Mouse (Mus musculus): ENCODE data around the gene Nt5c3.
"Not testable (repeated sequence)": the region's sequence is repeated elsewhere in the genome, so short reads cannot be mapped to it uniquely, and the experiment has no call there.

Nt5c3 gene

DNA sequence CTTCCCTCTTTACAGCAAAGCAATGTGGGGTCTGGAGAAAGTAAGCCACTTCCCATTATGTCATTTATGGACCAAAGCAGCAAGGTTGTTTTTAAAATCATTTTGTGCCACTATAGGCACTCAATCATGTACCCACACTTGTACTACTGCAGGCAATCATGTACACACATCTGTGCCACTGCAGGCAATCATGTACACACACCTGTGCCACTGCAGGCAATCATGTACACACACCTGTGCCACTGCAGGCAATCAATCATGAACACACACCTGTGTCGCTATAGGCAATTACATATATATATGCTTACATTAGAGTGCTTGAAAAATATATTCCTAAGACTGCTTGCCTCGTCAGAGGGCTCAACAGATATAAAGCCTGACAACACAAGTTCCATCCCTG lies 18.8 kb downstream of the Nt5c3 start:
- in situ Hi-C loops (cut with MboI, MseI), result loop anchor here (10.0 kb wide), 1 partner anchor 100 kb away; no protein-coding TSS in a partner anchor

DNA sequence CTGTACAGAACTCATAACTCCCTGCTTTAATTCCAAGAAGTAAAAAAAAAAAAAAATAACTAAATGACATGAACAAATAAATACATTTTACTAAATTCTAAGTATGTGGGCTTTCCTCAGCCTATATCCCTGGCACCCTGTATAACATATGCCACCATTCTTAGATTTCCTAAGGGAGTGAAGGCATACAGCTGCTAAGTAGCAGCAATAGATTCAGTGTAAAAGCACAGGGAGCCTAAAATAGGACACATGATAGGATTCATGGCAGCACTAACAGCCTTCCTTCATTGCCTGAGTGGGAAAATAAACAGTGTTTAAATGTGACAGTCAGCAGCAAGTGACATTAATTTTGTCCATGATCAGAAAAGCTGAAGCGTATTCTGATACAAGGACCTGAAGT lies 19.4 kb downstream of the Nt5c3 start:
- in situ Hi-C loops (cut with MboI, MseI), result loop anchor here (10.0 kb wide), 1 partner anchor 100 kb away; no protein-coding TSS in a partner anchor

DNA sequence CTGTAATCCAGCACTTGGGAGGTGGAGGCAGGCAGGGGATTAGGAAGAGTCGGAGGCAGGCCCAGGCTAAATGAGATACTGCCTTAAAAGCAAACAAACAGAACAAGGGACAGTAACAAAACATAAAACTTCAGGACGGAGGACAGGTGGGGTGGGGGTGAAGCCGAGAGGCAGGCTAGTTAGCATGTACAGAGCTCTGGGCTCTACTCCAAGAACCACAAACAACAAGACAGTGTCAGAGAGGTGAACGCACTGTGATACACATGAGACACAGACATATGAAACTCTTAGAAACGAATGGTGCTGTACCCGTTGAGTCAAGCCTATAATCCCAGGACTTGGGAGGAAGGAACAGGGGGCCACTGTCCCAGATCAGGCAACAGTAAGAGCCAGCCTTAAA lies 19.9 kb downstream of the Nt5c3 start:
- in situ Hi-C loops (cut with MboI, MseI), result loop anchor here (10.0 kb wide), 1 partner anchor 99 kb away; no protein-coding TSS in a partner anchor

DNA sequence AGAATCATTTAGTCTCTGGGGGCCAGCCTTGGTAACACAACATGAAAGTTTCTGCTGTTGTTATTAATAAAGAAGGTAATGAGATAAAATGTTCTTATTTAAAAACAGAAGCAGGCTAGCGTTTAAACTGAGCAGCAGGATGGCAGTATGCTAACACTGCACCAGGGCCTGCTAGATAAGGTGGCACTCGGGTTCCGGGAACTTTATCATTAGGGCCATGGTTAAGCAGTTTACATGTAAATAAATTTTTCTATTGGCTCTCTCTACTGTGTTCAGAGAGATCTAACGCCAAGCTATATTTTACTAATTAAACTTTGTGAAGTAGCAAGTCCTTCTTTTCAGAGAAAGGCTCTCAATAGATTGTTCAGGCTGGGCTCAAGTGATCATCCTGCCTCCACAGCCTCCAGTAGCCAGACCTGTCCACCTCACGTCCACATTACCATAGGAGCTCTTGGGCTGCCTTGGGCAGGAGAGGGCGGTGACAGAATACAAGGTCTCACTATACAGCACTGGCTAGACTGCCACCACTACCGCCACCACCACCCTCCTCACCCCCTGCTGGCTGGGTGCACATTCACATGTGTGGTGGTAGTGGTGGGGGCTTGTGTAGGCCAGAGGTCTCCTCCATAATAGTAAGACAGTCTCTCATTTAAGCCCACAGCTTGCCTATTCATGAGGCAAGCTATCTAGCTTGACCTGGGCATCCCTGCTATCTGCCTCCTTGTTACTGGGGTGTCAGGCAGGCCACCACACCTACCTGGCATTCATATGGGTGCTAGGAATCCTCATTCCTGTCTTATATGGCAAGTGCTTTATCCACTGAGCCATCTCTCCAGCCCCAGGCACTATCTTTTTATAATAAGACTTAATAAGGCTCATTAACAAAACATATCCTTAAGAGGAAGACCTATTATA lies 20.9 kb downstream of the Nt5c3 start:
- in situ Hi-C loops (cut with MboI, MseI), result loop anchor here (10.0 kb wide), 1 partner anchor 98 kb away; no protein-coding TSS in a partner anchor

DNA sequence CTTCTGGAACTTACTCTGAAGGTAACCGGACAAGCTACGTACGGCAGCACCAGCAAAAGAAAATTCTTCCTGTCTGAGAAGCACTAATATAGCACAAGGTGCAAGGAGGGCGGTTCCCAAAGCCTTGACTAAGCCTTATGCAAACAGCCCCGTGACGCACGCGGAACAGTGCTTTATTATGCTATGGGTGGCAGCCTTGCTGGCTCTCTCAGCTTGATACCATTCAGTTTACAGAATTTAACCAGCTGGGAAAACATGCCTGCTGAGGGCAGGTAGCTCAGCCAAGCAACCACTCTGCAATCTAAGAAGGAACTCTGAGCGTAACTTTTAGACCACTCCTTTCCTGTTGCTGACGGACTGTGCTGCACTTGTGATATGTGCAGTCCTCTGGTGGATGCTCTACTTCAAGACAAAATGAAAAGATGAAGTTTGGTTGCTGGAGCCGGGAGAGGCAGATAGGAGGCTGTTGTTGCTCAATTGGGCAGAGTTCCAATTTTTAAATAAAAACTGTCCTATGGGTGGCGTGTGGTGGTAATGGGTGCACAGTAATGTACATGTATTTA lies 21.8 kb downstream of the Nt5c3 start:
- in situ Hi-C loops (cut with MboI, MseI), result loop anchor here (10.0 kb wide), 1 partner anchor 97 kb away; no protein-coding TSS in a partner anchor

DNA sequence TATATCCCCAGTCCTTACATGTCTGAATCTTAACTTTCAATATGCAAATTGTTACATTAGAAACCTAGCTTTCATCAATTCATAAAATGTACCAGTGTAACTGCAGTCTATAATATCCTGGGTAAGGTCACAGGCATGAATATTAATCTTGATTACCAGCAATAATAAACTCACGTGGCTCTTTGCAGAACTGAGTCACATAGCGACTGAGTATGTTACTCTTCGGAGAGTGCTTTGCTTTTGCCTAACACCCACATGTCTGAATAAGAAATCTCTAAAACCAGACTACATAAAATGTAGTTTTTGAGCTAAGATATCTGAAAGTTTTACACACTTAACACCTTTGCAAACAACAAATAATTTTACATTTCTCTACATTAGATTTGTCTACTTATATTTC lies 22.4 kb downstream of the Nt5c3 start:
- in situ Hi-C loops (cut with MboI, MseI), result loop anchor here (10.0 kb wide), 1 partner anchor 97 kb away; no protein-coding TSS in a partner anchor

DNA sequence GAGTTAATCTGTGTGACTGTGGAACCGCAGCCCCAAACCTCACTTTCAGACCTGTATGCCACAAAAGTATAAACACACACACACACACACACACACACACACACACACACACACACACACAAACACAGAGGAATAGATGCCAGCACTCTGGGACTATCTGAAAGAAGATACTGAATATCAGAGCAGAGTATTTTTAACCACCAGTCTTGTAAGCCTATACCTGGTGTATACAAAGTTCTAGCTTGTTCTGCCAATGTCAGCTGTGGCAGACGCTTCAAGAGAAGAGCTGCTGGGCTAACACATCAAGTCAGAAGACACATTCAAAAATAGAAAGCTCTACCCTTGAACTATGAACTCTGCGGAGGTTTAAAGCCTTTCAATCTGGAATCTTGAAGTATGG lies 24.1 kb downstream of the Nt5c3 start:
- in situ Hi-C loops (cut with MboI, MseI), result no loop called here

DNA sequence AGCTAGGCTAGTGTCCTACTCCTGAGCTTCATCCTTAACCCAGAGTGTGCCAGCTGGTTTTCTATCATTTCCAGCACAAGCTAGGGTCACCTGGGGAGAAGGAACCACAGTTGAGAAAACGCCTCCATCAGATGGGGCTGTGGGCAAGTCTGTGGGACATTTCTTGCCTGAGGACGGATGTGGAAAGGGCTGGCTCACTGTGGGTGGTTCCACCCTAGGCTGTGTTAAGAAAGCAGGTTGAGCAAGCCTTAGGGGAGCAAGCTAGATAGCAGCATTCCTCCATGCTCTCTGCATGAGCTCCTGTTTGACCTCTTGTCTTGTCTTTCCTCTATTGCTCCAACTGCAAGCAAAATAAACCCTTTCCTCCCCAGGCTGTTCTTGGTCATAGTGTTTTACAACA lies 33.0 kb downstream of the Nt5c3 start:
- in situ Hi-C loops (cut with MboI, MseI), result no loop called here

DNA sequence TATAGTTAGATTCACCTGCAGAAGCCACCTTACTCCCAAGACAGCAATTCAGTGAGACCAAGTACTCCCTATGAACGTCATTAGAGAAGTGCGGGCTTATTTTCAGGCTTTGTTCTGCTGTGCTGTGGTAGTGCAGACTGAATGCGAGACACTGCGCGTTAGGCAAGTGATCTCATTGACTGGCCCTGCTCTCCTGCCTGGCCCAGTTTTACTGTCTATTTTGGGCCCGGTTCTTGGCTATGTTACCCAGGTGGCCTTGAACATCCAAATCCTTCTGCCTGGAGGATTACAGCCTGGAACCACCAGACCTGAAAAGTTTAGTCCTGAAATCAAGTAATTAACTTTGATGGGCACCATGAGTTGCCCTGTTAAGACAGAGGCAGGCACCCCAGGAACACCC lies 35.2 kb downstream of the Nt5c3 start:
- in situ Hi-C loops (cut with MboI, MseI), result no loop called here

DNA sequence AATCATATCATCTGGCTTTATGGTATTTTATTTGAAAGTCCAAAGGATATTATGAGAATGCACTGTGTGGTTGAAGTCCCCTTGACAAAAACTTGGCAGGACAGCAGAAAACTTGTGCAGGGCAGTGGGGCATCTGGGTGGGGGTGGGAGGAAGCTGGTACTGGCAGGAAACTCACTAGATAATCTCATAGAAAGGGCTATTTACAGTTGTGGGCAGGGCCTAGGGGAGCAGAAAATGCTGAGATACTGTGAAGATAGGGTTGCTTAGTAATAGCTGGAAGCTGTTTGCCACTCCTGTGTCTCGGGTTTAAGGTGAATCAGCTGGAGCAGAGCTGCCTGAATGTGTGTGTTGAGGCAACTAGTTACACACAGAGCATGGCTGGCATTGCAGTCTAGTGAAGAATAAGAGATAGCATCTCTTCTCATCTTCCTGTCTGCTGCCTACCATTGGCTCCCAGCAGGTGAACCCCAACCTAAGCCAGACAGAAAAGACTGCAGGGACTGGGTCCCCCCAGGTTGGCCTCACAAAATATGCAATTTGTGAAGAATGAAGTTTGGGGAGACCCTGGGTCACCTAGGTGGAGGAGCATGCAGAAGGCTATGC lies 44.3 kb downstream of the Nt5c3 start:
- in situ Hi-C loops (cut with MboI, MseI), result no loop called here

DNA sequence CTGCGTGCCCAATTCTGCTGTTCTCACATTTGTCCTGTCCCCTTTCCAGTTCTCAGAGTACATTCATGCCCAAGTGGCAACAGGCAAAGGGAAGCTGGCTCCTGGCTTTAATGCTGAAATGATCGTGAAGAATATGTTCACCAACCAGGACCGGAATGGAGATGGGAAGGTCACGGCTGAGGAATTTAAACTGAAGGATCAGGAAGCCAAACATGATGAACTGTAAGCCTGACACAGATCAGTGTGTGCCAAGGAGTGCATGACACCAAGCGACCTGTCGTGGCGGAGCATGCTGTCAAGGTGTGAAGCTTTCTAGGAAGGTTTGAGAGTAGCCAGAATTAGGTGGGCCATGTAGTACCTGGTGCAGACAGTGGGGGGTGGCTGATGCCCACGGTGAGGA lies 45.7 kb downstream of the Nt5c3 start:
- in situ Hi-C loops (cut with MboI, MseI), result no loop called here

DNA sequence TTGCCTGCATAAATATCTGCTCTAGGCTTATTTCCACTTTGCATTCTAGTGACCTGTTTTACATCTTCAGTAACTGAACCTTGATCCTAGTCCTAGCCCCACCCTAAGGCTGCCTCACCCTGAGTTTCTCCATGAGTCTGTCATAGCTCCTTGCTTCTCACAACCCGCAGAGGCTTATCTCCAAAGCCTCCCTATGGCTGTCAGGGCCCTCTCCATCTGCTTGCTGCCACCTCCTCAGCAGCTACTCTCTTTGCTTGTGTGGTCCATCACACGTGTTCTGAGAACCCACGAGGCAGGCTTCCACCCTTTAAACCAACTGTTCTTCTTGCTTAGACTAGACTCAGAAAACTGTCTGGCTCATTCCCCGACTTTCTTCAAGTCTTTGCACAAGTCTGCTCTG lies 46.9 kb downstream of the Nt5c3 start:
- in situ Hi-C loops (cut with MboI, MseI), result no loop called here

DNA sequence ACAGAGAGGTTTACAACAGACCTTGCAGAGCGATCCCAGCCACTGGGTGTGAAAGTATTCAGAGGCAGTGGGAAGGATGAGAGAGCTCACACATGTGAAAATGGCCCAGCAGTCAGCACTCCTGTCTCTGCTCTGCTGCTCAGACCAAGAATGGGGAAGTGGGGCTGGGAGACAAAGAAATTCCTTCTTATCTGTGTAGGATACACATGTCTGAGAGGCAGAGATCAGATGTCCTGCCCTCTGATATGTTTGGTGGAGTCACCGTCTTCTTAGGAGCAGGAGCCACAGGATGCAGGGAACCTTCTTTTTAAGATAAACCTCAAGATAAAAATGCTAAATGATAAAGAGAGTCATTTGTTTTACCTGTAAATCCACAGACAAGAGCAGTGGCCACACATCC lies 53.7 kb downstream of the Nt5c3 start:
- in situ Hi-C loops (cut with MboI, MseI), result no loop called here

DNA sequence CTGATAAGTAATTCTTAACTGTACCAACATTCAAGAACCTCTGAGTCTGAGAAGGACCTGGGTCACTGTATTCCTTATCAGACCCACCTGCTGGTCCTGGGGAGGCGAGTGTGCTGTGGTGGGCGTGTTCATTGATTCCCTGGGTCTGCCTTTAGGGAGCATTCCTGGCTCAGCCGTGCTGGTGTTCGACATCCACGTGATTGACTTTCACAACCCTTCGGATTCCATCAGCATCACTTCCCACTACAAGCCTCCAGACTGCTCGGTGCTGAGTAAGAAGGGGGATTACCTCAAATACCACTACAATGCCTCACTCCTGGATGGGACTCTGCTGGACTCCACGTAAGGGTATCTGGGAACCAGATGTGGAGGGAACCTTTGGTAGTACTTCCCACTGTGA lies 55.2 kb downstream of the Nt5c3 start:
- in situ Hi-C loops (cut with MboI, MseI), result no loop called here

DNA sequence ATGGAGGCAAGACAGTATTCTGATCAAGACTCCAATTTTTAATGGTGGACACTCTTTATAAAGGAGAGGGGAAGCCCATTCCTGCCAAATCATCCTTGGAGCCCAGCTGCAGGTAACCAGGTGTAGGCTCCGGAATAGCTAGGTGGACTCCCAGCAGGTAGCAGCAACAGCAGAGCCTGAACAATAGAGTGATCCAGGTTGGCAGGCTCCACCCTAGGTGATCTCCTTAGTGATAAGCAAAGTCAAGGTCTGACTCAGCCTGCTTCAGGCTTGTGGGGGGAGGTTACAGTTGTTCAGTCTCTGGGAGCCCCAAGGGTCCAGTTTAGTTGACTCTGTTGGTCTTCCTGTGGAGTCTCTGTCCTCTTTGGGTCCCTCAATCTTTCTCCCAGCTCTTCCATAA lies 56.8 kb downstream of the Nt5c3 start:
- in situ Hi-C loops (cut with MboI, MseI), result not testable (repeated sequence)

DNA sequence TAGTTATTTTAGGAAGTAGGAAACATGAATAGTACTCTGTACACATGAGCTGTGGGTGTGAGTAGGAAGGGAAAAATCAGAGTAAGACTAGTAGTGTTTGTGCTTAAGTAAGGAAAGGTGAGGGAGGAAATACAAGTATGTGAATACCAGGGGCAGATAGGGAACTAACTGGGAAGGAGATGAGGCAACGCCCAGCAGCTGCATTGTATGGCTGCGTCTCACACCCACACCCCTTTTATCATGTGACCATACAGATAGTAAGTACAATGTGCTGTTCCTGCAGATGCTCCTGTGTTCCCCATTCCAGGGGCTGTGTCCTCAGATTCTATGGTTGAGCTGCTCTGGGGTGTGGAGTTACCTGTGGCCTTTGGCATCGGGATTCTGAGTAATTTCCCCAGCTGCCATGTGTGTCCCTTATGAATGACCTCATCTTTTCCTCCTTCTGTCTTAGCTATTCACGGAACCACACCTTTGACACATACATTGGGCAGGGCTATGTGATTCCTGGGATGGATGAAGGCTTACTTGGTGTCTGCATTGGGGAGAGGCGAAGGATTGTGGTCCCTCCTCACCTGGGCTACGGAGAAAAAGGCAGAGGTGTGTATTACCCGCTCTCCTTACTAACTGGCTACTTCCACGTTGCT lies 63.4 kb downstream of the Nt5c3 start:
- in situ Hi-C loops (cut with MboI, MseI), result no loop called here

DNA sequence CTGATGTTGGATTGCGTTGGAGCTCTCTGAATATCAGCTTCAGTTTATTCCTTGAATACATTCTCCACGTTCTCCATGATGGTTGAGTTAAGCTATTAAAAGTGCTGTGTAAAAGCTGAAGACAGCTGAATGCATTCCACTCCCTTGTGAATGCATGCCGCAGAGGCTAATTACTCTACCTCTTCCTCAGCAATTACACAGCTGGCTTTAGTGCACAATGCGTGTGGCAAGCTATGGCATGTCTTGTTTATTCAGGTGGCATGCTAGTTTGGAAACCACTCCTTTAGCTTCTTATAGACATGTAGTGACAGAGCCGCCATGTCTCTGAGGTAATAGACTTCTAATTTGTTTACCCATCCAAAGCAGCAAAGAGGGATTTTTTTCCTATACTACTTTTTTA lies 67.0 kb downstream of the Nt5c3 start:
- in situ Hi-C loops (cut with MboI, MseI), result no loop called here

DNA sequence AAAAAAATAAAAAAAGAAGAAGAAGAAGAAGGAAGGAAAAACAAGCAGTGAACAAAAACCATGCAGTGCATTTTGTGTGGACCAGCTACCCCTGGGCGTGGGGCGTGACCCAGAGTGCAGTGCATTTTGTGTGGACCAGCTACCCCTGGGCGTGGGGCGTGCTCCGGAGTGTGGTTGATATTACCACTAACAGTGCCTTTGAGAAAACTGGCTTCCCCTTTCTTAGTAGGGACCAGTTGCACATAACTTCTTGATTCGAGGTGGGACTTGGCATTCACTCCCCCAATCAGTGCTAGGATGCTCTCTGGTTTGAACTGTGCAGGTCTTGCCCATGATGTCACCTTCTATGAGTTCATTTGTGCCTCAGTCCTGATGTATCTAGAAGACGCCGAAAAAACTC lies 68.9 kb downstream of the Nt5c3 start:
- in situ Hi-C loops (cut with MboI, MseI), result no loop called here

DNA sequence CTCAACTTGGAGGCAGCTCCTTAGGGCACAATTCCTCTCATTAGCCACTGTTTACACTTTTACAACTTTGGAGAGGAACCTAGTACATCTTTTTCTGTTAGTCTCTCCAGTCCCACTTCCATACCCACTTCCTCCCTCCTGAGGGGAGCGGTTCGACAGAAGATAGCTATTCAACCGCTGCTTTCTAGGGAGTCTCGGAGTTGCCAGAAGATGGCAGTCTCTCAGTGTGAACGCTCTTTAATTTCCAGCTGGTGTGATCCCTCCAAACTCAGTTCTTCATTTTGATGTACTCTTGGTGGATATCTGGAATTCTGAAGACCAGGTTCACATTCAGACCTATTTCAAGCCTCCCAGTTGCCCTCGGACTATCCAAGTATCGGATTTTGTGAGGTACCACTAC lies 73.4 kb downstream of the Nt5c3 start:
- in situ Hi-C loops (cut with MboI, MseI), result no loop called here

DNA sequence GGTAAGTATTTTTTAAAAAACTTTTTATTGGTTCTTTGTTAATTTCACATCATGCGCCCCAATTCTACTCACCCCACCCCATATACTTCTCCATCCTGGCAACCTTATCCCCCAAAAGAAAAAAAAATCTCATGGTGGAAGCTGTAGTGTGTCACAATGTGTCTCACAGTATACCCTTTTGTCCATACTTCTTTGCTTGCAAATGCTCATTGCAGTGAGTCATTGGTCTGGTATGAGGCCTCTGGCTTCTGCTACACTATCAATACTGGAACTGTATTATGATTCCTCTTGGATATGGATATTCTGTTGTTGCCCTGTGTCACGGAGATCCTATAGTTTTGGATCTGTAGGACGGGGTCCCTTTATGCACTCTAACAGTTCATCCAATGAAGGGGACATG lies 74.8 kb downstream of the Nt5c3 start:
- in situ Hi-C loops (cut with MboI, MseI), result no loop called here

DNA sequence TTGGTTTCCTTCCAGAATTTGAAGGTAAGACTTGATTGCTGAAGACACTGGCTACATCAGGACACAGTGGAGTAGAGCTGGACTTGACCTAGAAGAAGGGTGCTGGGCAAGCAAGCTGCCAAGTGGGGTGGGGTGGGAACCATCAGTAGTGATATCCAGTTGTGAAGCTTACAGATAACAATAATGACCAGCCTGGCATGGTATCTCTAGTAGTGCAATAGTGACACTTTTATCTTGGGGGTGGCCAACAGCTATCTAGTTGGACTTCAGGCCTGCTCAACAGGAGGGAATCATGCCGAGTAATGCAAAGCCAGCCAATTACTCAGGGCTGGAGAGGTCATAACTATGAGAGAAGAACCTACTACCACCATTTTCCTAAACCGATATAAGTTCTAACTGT lies 79.4 kb downstream of the Nt5c3 start:
- in situ Hi-C loops (cut with MboI, MseI), result no loop called here

DNA sequence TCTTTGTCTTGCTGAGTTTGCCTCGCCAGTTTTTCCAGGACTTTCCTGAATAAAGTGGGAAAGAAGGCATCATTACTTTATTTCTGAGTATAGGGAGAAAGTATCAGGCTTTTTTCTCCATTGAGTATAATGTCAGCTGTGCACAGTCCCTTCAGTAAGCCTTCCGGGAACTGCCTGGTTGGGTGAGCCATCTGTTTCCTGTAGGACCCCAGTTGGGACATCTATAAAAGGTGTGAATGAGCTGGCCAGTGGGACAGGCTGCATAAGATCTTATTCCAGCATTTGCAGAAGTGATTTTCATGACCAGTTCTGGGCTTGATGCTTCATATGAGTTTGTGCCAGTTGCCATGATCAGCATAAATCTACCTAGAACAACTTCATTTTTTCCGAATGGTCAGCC lies 80.5 kb downstream of the Nt5c3 start:
- in situ Hi-C loops (cut with MboI, MseI), result no loop called here
